Mouse (Mus musculus) limb, embryonic 14.5 days (tissue): ENCODE data around the gene 5330417C22Rik. TPM values are rescaled to one million over a fixed set of nuclear protein-coding genes. Genes with fewer than 3 reads are reported as not detected.
A peak's percentile ranks its signal among the peaks of the same experiment; 100 is the strongest.
"Not testable (repeated sequence)": the region's sequence is repeated elsewhere in the genome, so short reads cannot be mapped to it uniquely, and the experiment has no call there.

ENCODE experiments used
- ATAC-seq: fragments of 200-750 bp; cut with Nextera tagmentation; 2 replicates; pipeline ENCODE4 v1.8.0; 2017; ENCODE audit warnings: low read depth, moderate number of reproducible peaks, moderate TSS enrichment; ENCODE audit not compliant: low FRiP score
- DNase-seq: peaks from one replicate; pipeline ENCODE4 v3.0.0-alpha.2; 2015; ENCODE audit warnings: low spot score
- H3K27ac ChIP-seq: fragments of 300-500 bp; sonication (generic); replicated peaks from 2 replicates; pipeline ENCODE4 v1.5.1; 2014; ENCODE audit warnings: low read depth, mild to moderate bottlenecking, low read length, moderate library complexity, mixed read lengths
- H3K27me3 ChIP-seq: fragments of 300-500 bp; sonication (generic); 2 replicates; pipeline ENCODE4 v1.6.1; 2014; ENCODE audit warnings: low read length, mixed read lengths; ENCODE audit not compliant: control insufficient read depth, insufficient read depth
- H3K36me3 ChIP-seq: fragments of 300-500 bp; sonication (generic); 2 replicates; pipeline ENCODE4 v1.6.1; 2014; ENCODE audit warnings: mild to moderate bottlenecking, low read length, moderate library complexity, mixed read lengths; ENCODE audit not compliant: control insufficient read depth, insufficient read depth
- H3K4me1 ChIP-seq: fragments of 300-500 bp; sonication (generic); 2 replicates; pipeline ENCODE4 v1.6.1; 2014; ENCODE audit warnings: antibody characterized with exemption, low read length, mixed read lengths; ENCODE audit not compliant: control insufficient read depth, insufficient read depth
- H3K4me2 ChIP-seq: fragments of 300-500 bp; sonication (generic); replicated peaks from 2 replicates; pipeline ENCODE4 v1.6.1; 2014; ENCODE audit warnings: low read depth, mild to moderate bottlenecking, low read length, moderate library complexity; ENCODE audit not compliant: severe bottlenecking
- H3K4me3 ChIP-seq: fragments of 300-500 bp; sonication (generic); replicated peaks from 2 replicates; pipeline ENCODE4 v1.5.1; 2014; ENCODE audit warnings: low read length
- H3K9ac ChIP-seq: fragments of 300-500 bp; sonication (generic); 2 replicates; pipeline ENCODE4 v1.6.1; 2014; ENCODE audit warnings: mild to moderate bottlenecking, low read depth, low read length, moderate library complexity; ENCODE audit not compliant: severe bottlenecking
- H3K9me3 ChIP-seq: fragments of 300-500 bp; sonication (generic); 2 replicates; pipeline ENCODE4 v1.6.1; 2016; ENCODE audit warnings: low read length; ENCODE audit not compliant: control insufficient read depth
- POLR2A ChIP-seq: fragments of 200-500 bp; IDR thresholded peaks from 2 replicates; pipeline ENCODE4 v1.8.0; 2012; ENCODE audit warnings: inconsistent platforms, mild to moderate bottlenecking, moderate library complexity, borderline replicate concordance; ENCODE audit not compliant: insufficient read depth, insufficient read length; ENCODE audit errors: extremely low read depth
- WGBS: fragments of 180-500 bp; shearing (Covaris S2); extraction: QIAGEN DNeasy Blood & Tissue Kit; methylation state at CpG from one replicate; pipeline ENCODE4 v1.1.7; 2014; 5-methylcytosine and 5-hydroxymethylcytosine counted together
- polyA plus RNA-seq, 2 experiments: library from polyadenylated mRNA; depleted of rRNA in 1 of 2; stranded (reverse) in 1 of 2; unstranded in 1 of 2; fragments of >200 nt; fragmentation: Nextera tagmentation in 1 of 2; extraction: Ambion mirVana in 1 of 2; gene quantifications; 2 replicates each; pipeline versions ENCODE4 v1.2.1 to v1.2.3; 2012 to 2014

Gene 5330417C22Rik
- polyA plus RNA-seq, 2 experiments, result 0.39 to 0.83 TPM

DNA sequence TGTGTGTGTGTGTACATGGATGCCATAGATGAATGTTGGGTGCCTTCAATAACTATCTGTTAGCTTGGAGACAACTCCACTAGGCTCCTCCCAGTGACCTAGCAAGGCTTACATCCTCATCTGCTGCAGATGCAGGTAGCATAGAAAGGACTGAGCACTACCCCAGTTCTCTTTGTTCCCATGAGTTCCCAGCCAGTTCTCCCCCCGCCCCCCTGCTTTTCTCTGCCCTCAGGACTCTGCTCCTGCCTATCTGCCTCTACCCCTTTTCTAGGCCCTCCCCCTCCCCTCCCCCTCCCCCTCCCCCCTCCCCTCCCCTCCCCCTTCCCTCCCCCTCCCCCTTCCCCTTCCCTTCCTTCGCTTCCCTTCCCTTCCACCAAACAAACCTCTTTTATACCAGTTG is 26.2 kb downstream of the 5330417C22Rik start:
- H3K27me3 ChIP-seq, result no peaks in the 10 kb centered on the region
- H3K27ac ChIP-seq, result no peak overlapping the region
- ATAC-seq (no peak), DNase-seq (no peak)
- no peak overlapping the region for H3K4me3 ChIP-seq
- peaks cover 16% of the 10 kb centered on the region for H3K4me1 ChIP-seq
- no peak overlapping the region for H3K9ac ChIP-seq
- no peaks in the 10 kb centered on the region for H3K9me3 ChIP-seq
- WGBS, result 44% methylated on average over 2 of the region's 2 CpGs
- no peaks in the 10 kb centered on the region for H3K36me3 ChIP-seq
- no peak for TF ChIP-seq POLR2A
- H3K4me2 ChIP-seq, result no peak overlapping the region

DNA sequence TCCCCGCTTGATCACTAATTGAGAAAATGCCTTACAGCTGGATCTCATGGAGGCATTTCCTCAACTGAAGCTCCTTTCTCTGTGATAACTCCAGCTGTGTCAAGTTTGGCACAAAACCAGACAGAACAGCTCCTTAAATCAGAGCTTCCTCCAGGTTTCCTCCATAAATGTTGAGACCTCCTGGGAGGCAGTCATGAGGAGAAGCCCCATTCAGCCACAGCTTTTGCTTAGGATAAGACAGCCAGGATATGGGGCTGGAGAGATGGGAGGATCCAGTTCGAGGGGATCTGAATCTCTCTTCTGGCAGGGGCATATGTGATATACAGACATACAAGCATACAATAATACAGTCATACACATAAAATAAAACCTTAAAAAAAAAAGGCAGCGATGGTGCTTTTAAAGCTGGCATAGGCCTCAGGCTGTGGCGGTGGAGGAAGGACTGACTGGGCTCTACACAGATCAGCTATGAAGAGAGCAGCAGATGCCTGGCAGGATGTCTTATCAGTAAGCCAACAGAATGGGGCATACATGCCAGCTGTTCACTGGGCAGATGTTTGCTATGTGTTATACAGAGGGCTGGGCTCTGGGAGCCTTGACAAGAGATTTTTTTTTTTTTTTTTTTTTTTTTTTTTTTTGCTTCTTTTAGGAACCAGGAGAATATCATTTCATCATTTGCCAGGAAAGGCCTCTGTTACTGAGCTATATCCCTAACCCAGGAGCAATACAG is 27.4 kb downstream of the 5330417C22Rik start:
- H3K4me1 ChIP-seq, result peaks cover 16% of the 10 kb centered on the region
- DNase-seq, result peak; percentile 61
- H3K9me3 ChIP-seq, result no peaks in the 10 kb centered on the region
- no peaks in the 10 kb centered on the region for H3K27me3 ChIP-seq
- TF ChIP-seq POLR2A, result no peak
- no peak overlapping the region for H3K4me2 ChIP-seq
- 51% methylated on average over 3 of the region's 4 CpGs for WGBS
- peak; percentile 53; the same call in 1 of the 2 replicates for ATAC-seq
- no peaks in the 10 kb centered on the region for H3K36me3 ChIP-seq
- H3K9ac ChIP-seq, result no peak overlapping the region
- H3K4me3 ChIP-seq, result no peak overlapping the region
- no peak overlapping the region for H3K27ac ChIP-seq

DNA sequence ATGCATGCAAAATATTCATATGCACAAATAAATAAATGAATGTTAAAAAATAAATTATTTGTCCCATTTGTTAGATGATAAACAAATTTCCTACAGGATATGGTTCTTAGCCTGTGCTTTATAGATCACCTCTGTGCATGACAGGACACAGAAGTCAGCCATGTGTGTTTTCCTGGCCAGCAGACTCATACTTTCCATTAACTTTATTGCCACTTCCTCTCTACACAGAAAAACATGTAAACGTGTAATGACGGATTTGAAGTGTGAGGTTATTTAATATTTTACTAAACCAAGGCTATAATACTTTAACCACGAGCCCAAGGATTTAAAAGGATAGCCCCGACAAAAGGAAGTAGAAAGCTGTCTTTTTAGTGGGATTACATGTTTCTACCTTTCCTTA is 32.4 kb downstream of the 5330417C22Rik start:
- H3K9me3 ChIP-seq, result no peaks in the 10 kb centered on the region
- H3K4me3 ChIP-seq, result no peak overlapping the region
- 41% methylated on average over 4 of the region's 4 CpGs for WGBS
- H3K36me3 ChIP-seq, result no peaks in the 10 kb centered on the region
- ATAC-seq (no peak), DNase-seq (no peak)
- no peak overlapping the region for H3K27ac ChIP-seq
- H3K9ac ChIP-seq, result no peak overlapping the region
- TF ChIP-seq POLR2A, result no peak
- no peaks in the 10 kb centered on the region for H3K27me3 ChIP-seq
- H3K4me2 ChIP-seq, result no peak overlapping the region
- peaks cover 10% of the 10 kb centered on the region; the same call in 1 of the 2 replicates for H3K4me1 ChIP-seq

DNA sequence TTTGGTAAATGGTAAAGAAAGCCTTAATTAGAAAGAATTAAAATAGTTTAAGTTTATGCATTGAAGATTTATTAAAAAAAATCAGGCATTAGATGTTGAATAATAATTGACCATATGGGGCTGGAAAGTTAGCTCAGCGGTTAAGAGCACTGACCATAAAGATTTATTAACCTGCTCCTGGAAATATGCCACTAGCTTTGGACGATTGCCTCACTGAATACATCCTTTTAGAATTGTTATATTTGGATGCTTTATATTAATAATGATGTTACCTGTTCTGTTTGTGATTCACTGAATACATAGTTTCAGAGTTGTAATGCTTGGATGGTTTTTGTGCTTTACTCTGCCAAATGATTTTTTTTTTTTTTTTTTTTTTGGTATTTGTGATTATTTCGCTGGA is 34.9 kb downstream of the 5330417C22Rik start:
- ATAC-seq, DNase-seq: not testable (repeated sequence)
- 49% methylated on average over 3 of the region's 3 CpGs for WGBS

DNA sequence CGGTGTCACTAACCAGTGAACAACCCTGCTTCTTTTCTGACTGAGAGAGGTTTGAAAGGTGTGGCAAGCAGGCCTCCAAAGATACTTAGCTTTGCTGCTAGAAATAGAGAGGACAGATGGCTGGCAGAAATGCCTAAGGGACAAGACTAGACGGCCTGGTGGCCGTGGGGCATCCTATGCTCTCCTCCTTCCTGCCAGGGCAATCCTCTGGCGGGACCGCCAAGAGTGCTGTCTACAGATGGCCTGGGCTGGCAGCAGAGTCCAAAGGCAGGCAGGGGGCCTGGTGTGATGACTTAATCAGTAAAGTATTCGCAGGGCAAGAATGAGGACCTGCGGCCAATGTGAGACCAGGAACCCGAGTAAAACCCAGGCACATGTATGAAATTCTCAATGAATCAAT is 36.5 kb downstream of the 5330417C22Rik start:
- H3K9ac ChIP-seq, result no peak overlapping the region
- WGBS, result 66% methylated on average over 8 of the region's 8 CpGs

More for the DNA sequence above, 34.9 kb downstream of the 5330417C22Rik start:
- not testable (repeated sequence) for H3K4me1 ChIP-seq, H3K4me3 ChIP-seq, H3K36me3 ChIP-seq, H3K9ac ChIP-seq, H3K9me3 ChIP-seq, H3K27me3 ChIP-seq, H3K27ac ChIP-seq, H3K4me2 ChIP-seq

DNA sequence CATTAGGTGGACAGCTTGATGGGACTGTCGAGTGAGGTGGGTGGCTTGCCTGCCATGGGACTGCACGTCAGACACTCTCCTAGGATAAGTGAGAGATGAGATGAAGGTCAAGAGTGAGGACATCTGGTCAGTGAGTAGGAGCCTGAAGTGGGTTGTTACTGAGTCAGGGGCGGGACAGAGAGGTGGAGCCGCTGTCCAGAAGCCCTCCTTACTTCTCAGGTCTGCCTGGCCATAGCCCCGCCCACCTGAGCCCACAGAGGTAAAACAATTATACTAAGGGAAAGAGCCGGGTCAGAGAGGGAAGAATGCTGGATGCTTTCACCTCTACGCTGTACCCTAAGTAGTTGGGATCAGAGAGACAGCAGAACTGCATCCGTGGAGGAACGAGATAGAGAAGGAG is 38.7 kb downstream of the 5330417C22Rik start:
- H3K4me1 ChIP-seq, result peaks cover 7% of the 10 kb centered on the region; the same call in 1 of the 2 replicates
- DNase-seq (no peak), ATAC-seq (no peak)
- 30% methylated on average over 9 of the region's 9 CpGs for WGBS
- H3K4me2 ChIP-seq, result no peak overlapping the region
- no peaks in the 10 kb centered on the region for H3K27me3 ChIP-seq
- no peak overlapping the region for H3K4me3 ChIP-seq
- no peaks in the 10 kb centered on the region for H3K9me3 ChIP-seq
- no peak for TF ChIP-seq POLR2A
- no peak overlapping the region for H3K9ac ChIP-seq
- no peaks in the 10 kb centered on the region for H3K36me3 ChIP-seq
- H3K27ac ChIP-seq, result no peak overlapping the region

More for the DNA sequence above, 36.5 kb downstream of the 5330417C22Rik start:
- Histone ChIP-seq H3K27ac (no peak overlapping the region), H3K27me3 (no peaks in the 10 kb centered on the region), H3K4me1 (peaks cover 7% of the 10 kb centered on the region; the same call in 1 of the 2 replicates), H3K4me2 (no peak overlapping the region), H3K4me3 (no peak overlapping the region), H3K36me3 (no peaks in the 10 kb centered on the region), H3K9me3 (no peaks in the 10 kb centered on the region)
- DNase-seq (no peak), ATAC-seq (no peak)
- no peak for TF ChIP-seq POLR2A
